Comparison of ENCODE assay signal across 11 mouse cellular contexts in genomic region chr17:6789103-6789502, GRCm38 (mm10). TPM values are rescaled to one million over a fixed set of nuclear protein-coding genes. Genes with fewer than 3 reads are reported as not detected.
DNase-seq lines count a peak whose midpoint lies in the region; ATAC-seq and TF ChIP-seq lines count a peak whose summit lies in the region.
"Had no signal": no experiment of that assay in that cellular context is flagged by ENCODE, and none has a peak within 500 bp of the region (broad histone marks: within the 10 kb centered on the region; RNA-seq: fewer than 3 reads in every experiment).

No protein-coding gene starts in this region.

- H3K36me3 ChIP-seq in intestine, embryonic 16.5 days (ENCODE audit: control insufficient read depth, insufficient read depth, low read length), result no peaks in the 10 kb centered on the region
- H3K36me3 ChIP-seq: embryonic facial prominence, embryonic 12.5 days had no signal

- no peaks in the 10 kb centered on the region for H3K9me3 ChIP-seq in intestine, embryonic 16.5 days (ENCODE audit: control insufficient read depth, low read length)
- H3K9me3 ChIP-seq: embryonic facial prominence, embryonic 12.5 days had no signal

- H3K4me1 ChIP-seq in intestine, embryonic 16.5 days (ENCODE audit: control insufficient read depth, insufficient read depth, low read length), result 0 out of 2 replicates have a peak, but pooled peaks cover 3% of the 10 kb centered on the region

- no peak overlapping the region for H3K4me3 ChIP-seq in intestine, embryonic 16.5 days (ENCODE audit: low read length)
- H3K4me3 ChIP-seq: embryonic facial prominence, embryonic 12.5 days; left cerebral cortex, adult 2 months had no signal

- DNase-seq in cerebellum, adult 11 months, result peak; percentile 58
- DNase-seq in layer of hippocampus, adult 11-12 months (ENCODE audit: low spot score), result peak; percentile 45
- DNase-seq in layer of hippocampus, adult 9-10 months (ENCODE audit: low spot score), result no peak
- peak; percentile 46 for DNase-seq in brain, embryonic 14.5 days (ENCODE audit: low read depth)
- DNase-seq in layer of hippocampus, adult 8-10 months (ENCODE audit: low spot score in 2 of 2), result peak; percentile 39 to 51
- DNase-seq in urinary bladder, adult 2 months (ENCODE audit: low spot score), result no peak
- DNase-seq: heart, adult 11 months had no signal

- H3K27me3 ChIP-seq in intestine, embryonic 16.5 days (replicated peaks; ENCODE audit: control insufficient read depth, insufficient read depth, low read length), result no peaks in the 10 kb centered on the region
- H3K27me3 ChIP-seq: embryonic facial prominence, embryonic 12.5 days had no signal

- ATAC-seq in cerebellum, adult (ENCODE audit: insufficient number of reproducible peaks, low FRiP score, low TSS enrichment), result no peak
- ATAC-seq in intestine, embryonic 16.5 days, result no peak

- H3K27ac ChIP-seq in intestine, embryonic 16.5 days (ENCODE audit: low read length), result no peak overlapping the region
- H3K27ac ChIP-seq: embryonic facial prominence, embryonic 12.5 days; left cerebral cortex, adult 2 months had no signal

- no peak overlapping the region for H3K9ac ChIP-seq in intestine, embryonic 16.5 days (ENCODE audit: low read depth, low read length)
- H3K9ac ChIP-seq: embryonic facial prominence, embryonic 12.5 days had no signal

- no peak overlapping the region for H3K4me2 ChIP-seq in intestine, embryonic 16.5 days (ENCODE audit: low read depth, low read length)
- H3K4me2 ChIP-seq: embryonic facial prominence, embryonic 12.5 days had no signal

- no peak for TF ChIP-seq POLR2A in brain, embryonic 14.5 days (IDR thresholded peaks at IDR 0.05; ENCODE audit: borderline replicate concordance, extremely low read depth, insufficient read depth, insufficient read length, poor library complexity, severe bottlenecking)

- TF ChIP-seq CTCF in brain, embryonic 14.5 days (IDR thresholded peaks at IDR 0.05; ENCODE audit: borderline replicate concordance, extremely low read depth, insufficient read depth, insufficient read length), result no peak

RNA-seq across cellular contexts. Expression of gene Ezr, which starts 6.5 kb away (rescaled TPM):
- polyA plus RNA-seq in brain, embryonic 14.5 days (2012; rRNA removed), result 42.8 and 44.5 TPM in 2 replicates
- 10 to 100 TPM; 37.3 to 59.3 (median 44.4) TPM for total RNA-seq in layer of hippocampus, adult 8-10 months (2022)
- polyA plus RNA-seq in urinary bladder, adult 2 months (2012; rRNA removed), result 104 and 106 TPM in 2 replicates
- 281 and 319 TPM in 2 replicates for polyA plus RNA-seq in intestine, embryonic 16.5 days (2015; fragmentation: Nextera tagmentation; extraction: Ambion mirVana)

Comparison
In these comparisons a context has a peak if more than half of its experiments do, and no peak if none do; other contexts are left out.
1. DNase-seq: peak in cerebellum, adult 11 months (single experiment), layer of hippocampus, adult 11-12 months (single experiment), brain, embryonic 14.5 days (single experiment) and layer of hippocampus, adult 8-10 months (2 of 2); none in layer of hippocampus, adult 9-10 months (single experiment) and urinary bladder, adult 2 months (single experiment).